Mouse (Mus musculus) telencephalon, adult 2 months (tissue): ENCODE data around the gene Arhgdia.
"Not testable (repeated sequence)": the region's sequence is repeated elsewhere in the genome, so short reads cannot be mapped to it uniquely, and the experiment has no call there.

ENCODE experiments used
- DNase-seq: peaks from one replicate; pipeline ENCODE4 v3.0.0-alpha.2; 2011; ENCODE audit warnings: low read depth, low spot score

Gene Arhgdia

DNA sequence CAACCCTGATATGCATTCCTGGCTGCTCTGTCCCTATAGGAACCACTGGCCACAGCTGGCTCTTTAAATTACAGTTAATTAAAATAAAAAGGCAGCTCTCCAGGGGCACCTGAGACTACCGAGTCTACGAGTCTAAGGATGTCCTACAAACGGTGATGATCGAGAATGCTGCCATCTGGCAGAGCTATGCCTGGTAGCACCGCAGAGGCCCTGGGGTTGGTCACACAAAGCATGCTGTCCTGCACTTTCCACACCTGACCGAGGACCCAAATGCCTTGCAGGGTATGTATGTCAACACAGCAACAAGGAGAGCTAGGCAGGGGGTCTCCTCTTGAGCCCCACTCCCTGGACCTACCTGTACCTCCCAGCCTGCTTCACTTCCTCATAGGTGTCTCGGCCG lies 32.6 kb upstream of the Arhgdia start:
- DNase-seq, result no peak

- no peak for DNase-seq
Measured at GRCm38 (mm10) chr11:120613481-120613972, 32.1 kb upstream of the Arhgdia start.

- DNase-seq, result no peak
Measured at GRCm38 (mm10) chr11:120612763-120613162, 31.3 kb upstream of the Arhgdia start.

- no peak for DNase-seq
Measured at GRCm38 (mm10) chr11:120610477-120611046, 29.1 kb upstream of the Arhgdia start.

DNA sequence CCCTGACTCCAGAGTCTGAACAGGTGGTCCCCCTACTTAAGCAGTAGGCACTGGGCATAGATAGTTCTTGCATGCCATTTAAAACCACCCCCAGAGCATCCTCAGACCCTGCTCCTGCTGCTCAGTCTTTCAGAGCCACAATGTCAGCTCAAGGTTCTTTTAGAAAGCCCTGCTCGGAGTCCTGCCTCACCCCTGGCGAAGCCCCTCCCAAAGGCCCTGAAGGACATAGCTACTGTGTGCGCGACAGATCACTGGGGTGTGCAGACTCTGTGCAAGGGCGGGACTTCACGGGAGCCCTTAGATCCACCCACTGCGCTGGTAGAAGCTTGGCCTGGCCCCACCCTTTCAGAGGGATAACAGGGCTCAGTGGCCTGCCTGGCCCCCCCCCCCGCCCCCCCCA lies 27.8 kb upstream of the Arhgdia start:
- no peak for DNase-seq

- DNase-seq, result no peak
Measured at GRCm38 (mm10) chr11:120608241-120609034, 27.0 kb upstream of the Arhgdia start, which contains the start of gene Npb. Gene Npb (plus strand): TSS chr11:120608477.

GRCm38 (mm10) chr11:120606764-120607163 lies 25.3 kb upstream of the Arhgdia start:
- DNase-seq, result no peak

- DNase-seq, result no peak
Measured at GRCm38 (mm10) chr11:120605667-120606066, 24.2 kb upstream of the Arhgdia start.

GRCm38 (mm10) chr11:120603545-120603944 lies 22.1 kb upstream of the Arhgdia start:
- DNase-seq, result no peak

DNA sequence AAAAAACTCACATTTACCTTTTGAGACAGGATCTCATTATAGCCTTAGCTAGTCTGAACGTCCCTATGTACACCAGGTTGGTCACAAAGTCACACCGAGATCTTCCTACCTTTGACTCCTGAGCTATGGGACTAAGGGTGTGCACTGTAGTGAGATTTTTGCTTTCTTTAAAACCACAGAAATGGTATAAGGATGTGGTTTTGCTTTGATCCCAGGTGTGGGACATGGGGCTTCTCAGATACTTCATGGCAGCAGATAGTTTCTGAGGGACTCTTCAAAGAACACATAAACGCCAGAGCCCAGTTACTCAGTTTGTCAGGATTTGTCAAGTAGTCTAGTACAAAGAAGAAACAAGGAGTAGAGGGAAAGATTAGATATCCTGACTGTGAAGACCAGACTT lies 19.3 kb upstream of the Arhgdia start:
- no peak for DNase-seq

DNA sequence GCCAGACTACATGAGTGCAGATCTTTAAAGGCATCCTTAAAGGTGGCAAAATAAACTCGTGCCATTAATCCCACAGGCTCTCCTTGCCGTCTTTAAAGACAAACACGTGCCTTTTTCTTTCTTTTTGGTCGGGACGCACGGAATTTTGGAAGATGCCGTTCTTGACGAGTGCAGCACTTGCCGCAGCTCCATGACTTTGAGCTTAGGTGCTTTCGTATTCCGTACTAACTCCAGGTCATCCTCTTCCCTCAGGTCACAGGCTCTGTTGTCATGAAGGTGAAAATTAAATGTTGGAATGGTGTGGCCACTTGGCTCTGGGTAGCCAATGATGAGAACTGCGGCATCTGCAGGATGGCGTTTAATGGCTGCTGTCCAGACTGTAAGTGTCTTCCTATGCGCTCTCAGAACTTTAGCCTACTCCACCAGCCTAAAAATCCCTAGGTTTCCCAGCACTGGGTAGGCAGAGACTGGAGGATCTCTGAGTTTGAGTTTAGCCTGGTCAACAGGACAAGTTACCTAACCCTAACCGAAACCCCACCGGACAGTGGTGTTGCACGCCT lies 17.6 kb upstream of the Arhgdia start:
- no peak for DNase-seq

GRCm38 (mm10) chr11:120598283-120598989 lies 17.0 kb upstream of the Arhgdia start, which contains the start of the genes Alyref and Anapc11:
Gene Alyref (minus strand): TSS chr11:120598365.
Gene Anapc11 (plus strand): TSS chr11:120598421.
- DNase-seq, result peak; percentile 91

GRCm38 (mm10) chr11:120597240-120598235 lies 16.1 kb upstream of the Arhgdia start:
- DNase-seq, result no peak

GRCm38 (mm10) chr11:120588531-120588930 lies 7.1 kb upstream of the Arhgdia start:
- no peak for DNase-seq

DNA sequence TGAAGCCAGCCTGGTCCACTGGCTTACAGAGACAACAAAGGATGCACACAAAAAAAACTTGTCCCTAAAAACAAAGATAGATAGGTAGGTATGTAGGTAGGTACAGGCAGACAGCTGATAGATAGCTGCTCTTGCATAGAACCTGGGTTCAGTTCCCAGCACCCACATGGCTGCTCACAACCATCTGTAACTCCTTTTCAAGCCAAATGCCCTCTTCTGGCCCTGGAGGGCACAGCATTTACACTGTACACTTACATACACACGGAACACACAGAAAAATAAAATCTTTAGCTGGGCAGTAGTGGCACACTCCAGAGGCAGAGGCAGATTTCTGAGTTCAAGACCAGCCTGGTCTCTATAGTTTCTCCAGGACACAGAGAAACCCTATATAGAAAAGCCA lies 2.5 kb upstream of the Arhgdia start:
- DNase-seq, result no peak

GRCm38 (mm10) chr11:120582982-120583293 lies 1.5 kb upstream of the Arhgdia start:
- DNase-seq, result not testable (repeated sequence)

GRCm38 (mm10) chr11:120582268-120582981 lies 1.0 kb upstream of the Arhgdia start:
- no peak for DNase-seq

DNA sequence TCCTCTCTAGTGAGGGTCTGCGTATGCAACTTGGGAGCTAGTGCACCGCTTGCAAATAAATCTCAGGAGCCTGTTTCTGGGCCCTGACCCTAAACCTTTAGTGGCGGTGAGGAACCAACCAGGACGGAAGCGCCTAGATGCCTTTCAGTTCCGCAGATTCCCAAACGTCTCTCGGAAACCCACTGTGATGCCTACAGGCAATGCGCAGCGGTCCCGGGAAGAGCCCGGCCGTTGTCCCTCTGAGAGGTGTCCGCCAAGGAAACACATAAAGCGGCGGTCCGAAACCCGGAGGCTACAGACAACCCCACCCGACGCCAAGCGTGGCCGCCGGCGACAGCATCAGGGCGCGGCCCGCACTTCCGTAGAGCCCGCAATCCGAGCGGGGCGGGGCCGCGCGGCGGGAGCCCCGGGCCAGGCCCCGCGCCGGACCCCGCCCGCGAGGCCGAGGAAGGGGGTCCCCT lies 523 bp downstream of the Arhgdia start:
- DNase-seq, result no peak

GRCm38 (mm10) chr11:120580190-120580589 lies 1.2 kb downstream of the Arhgdia start:
- no peak for DNase-seq
